Mouse (Mus musculus) embryonic facial prominence, embryonic 10.5 days (tissue): ENCODE data around the gene 4932415D10Rik. TPM values are rescaled to one million over a fixed set of nuclear protein-coding genes. Genes with fewer than 3 reads are reported as not detected.

Experiments used
- DNase-seq: peaks from one replicate; pipeline ENCODE4 v3.0.0-alpha.2; 2017; ENCODE audit warnings: low spot score
- H3K27ac ChIP-seq: fragments of 300-500 bp; sonication (generic); replicated peaks from 2 replicates; pipeline ENCODE4 v1.5.1; 2016; ENCODE audit warnings: mild to moderate bottlenecking
- H3K27me3 ChIP-seq: fragments of 300-500 bp; sonication (generic); replicated peaks from 2 replicates; pipeline ENCODE4 v1.6.1; 2016; ENCODE audit warnings: low read depth, mild to moderate bottlenecking; ENCODE audit not compliant: poor library complexity, severe bottlenecking
- H3K36me3 ChIP-seq: fragments of 300-500 bp; sonication (generic); replicated peaks from 2 replicates; pipeline ENCODE4 v1.6.1; 2016; ENCODE audit warnings: mild to moderate bottlenecking, moderate library complexity
- H3K4me1 ChIP-seq: fragments of 300-500 bp; sonication (generic); 2 replicates; pipeline ENCODE4 v1.6.1; 2016
- H3K4me3 ChIP-seq: fragments of 300-500 bp; sonication (generic); 2 replicates; pipeline ENCODE4 v1.5.1; 2016; ENCODE audit warnings: mild to moderate bottlenecking, moderate library complexity
- H3K9me3 ChIP-seq: fragments of 300-500 bp; sonication (generic); 2 replicates; pipeline ENCODE4 v1.6.1; 2016; ENCODE audit warnings: mild to moderate bottlenecking
- WGBS: fragments of 180-500 bp; shearing (Covaris S2); methylation state at CpG from one replicate; pipeline ENCODE4 v1.1.7; 2016; 5-methylcytosine and 5-hydroxymethylcytosine counted together
- polyA plus RNA-seq: library from polyadenylated mRNA; unstranded; fragments of >200 nt; fragmentation: Nextera tagmentation; extraction: Ambion mirVana; gene quantifications from 2 replicates; pipeline ENCODE4 v1.2.1, GENCODE M21; 2016

The 4932415D10Rik gene
- not detected in 2 replicates for polyA plus RNA-seq

- no peak for DNase-seq
- Histone ChIP-seq H3K9me3 (peaks cover 19% of the 10 kb centered on the region), H3K4me3 (no peak within 1 kb of the TSS), H3K27me3 (no peaks in the 10 kb centered on the region), H3K36me3 (no peaks in the 10 kb centered on the region), H3K27ac (no peak within 1 kb of the TSS), H3K4me1 (no peaks in the 10 kb centered on the region)
- WGBS, result 89% methylated on average over 1 of the region's 1 CpGs
Observed at GRCm38 (mm10) chr10:82316482-82316881, at the start of gene 4932415D10Rik. 4932415D10Rik (minus strand) TSS chr10:82316582.

DNA sequence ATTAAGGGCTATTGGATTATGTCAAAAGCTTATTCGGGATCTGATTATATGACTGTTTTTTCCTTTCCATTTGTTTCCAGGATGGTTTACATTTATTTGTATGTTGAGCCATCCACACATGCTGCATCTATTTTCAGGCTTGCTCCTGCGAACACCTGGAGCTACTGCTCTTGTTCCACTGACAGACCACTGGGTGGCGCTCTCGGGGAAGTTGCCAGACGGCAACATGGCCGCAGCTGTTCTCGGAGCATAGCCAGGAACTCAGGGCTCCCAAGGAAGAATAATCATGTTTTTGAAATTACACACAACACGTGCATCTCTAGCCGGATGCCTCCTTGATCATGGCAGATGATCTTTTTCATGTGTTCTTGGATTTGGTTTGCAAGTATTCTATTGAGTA, 45.5 kb upstream of the 4932415D10Rik start:
- H3K27ac ChIP-seq, result no peak overlapping the region
- WGBS, result 89% methylated on average over 9 of the region's 9 CpGs
- H3K4me1 ChIP-seq, result no peaks in the 10 kb centered on the region
- H3K36me3 ChIP-seq, result peaks cover 39% of the 10 kb centered on the region
- H3K9me3 ChIP-seq, result peaks cover 56% of the 10 kb centered on the region
- no peaks in the 10 kb centered on the region for H3K27me3 ChIP-seq
- no peak for DNase-seq
- H3K4me3 ChIP-seq, result no peak overlapping the region

DNA sequence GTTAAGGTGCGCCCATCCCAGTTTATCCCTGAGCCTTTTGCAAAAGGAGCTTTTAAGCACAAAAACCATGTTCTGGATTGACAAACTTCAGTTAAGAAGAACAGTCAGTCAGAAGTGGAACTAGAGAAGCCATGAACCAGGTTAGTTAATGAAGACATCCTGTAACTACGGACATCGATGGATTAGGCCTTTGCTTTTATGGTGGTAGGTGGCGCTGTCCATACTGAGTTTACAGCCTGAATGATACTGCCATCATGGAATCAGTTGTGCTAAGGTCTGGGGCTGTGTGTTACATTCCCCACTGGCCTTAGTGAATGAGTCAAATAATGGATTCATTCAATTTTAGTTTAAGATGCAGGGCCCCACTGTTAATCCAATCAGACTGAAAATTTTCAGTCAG, 39.0 kb upstream of the 4932415D10Rik start:
- no peak overlapping the region for H3K4me3 ChIP-seq
- H3K27me3 ChIP-seq, result no peaks in the 10 kb centered on the region
- H3K9me3 ChIP-seq, result peaks cover 35% of the 10 kb centered on the region
- H3K4me1 ChIP-seq, result no peaks in the 10 kb centered on the region
- H3K27ac ChIP-seq, result no peak overlapping the region
- peaks cover 26% of the 10 kb centered on the region for H3K36me3 ChIP-seq
- 97% methylated on average over 4 of the region's 4 CpGs for WGBS
- DNase-seq, result no peak

DNA sequence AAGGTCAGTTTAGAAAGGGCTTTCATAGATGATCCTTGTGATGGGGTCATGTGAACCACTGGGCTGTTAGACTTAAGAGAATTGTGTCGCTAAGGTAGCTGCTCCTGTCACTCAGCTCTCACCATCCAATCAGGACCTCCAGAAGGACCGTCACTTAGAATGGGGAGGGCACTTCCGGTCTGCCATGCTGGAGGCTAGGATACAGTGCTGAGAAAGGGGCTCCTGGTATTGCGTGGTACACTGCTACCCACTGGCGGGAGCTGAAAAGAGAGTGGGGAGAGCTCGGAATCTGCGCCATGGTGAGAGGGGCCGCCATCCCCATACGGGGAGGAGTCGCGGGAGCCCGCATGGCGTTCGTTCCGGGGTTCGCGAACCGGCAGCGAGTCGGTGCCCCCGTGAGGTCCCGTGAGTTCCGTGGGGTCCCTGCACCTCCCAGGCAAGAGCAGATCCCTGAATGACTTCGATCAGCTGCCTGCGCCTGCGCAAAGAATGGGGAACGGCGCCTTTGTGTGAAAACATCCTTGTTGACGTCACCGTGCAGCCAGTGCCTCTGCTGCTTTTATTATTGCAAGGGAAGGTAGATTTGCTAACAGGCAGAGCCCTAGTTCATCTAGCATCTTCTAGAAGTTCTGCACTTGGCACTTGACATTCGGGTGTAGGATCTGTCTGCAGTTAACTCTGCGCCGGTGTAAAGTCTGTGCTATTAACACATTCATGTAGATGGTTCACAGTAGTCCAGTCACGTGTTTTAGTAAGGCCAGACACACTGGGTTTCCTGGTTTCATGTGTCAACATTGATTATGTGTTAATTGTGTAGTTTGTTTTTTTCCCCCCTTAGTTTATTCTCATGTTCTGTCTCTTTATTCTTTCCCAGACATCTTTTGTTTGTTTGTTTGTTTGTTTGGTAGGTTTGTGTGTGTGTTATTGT, 38.0 kb upstream of the 4932415D10Rik start, which contains the start of gene Gm4924:
Gm4924 (plus strand) TSS at position 173 of the 928 bp plus-strand sequence.
- peaks cover 23% of the 10 kb centered on the region for H3K36me3 ChIP-seq
- no peaks in the 10 kb centered on the region for H3K4me1 ChIP-seq
- peaks cover 31% of the 10 kb centered on the region for H3K9me3 ChIP-seq
- H3K27ac ChIP-seq, result peak within 1 kb of the TSS; percentile 96
- H3K27me3 ChIP-seq, result no peaks in the 10 kb centered on the region
- H3K4me3 ChIP-seq, result peak within 1 kb of the TSS; percentile 77
- 6% methylated on average over 34 of the region's 34 CpGs for WGBS
- DNase-seq, result peak; percentile 87

- DNase-seq, result no peak
- WGBS, result 81% methylated on average over 5 of the region's 5 CpGs
- Histone ChIP-seq H3K4me3 (no peak overlapping the region), H3K27ac (no peak overlapping the region), H3K4me1 (no peaks in the 10 kb centered on the region), H3K27me3 (no peaks in the 10 kb centered on the region), H3K36me3 (no peaks in the 10 kb centered on the region), H3K9me3 (peaks cover 18% of the 10 kb centered on the region; the same call in 1 of the 2 replicates)
Observed at GRCm38 (mm10) chr10:82329826-82330225, 13.4 kb upstream of the 4932415D10Rik start.

- WGBS, result 72% methylated on average over 3 of the region's 3 CpGs
- no peak for DNase-seq
Observed at GRCm38 (mm10) chr10:82320134-82320533, 3.8 kb upstream of the 4932415D10Rik start.

DNA sequence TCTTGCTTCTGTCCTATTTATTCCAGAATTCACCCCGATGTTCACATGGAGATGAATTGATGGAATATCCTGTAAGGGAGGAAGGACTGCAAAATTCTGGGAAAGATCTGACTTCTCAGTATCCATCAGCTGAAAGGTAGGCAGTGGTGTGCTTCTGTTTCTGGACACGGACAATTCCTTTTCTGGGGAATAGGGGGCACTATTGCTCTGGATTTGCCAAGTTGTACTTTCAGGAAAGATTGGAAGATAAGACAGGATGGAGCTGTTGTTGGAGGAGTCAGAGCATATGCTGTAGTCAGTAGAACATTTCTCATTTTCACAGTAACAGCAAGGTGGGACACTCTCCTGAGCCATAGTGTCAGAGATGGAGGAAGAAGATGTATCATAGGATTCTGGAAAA, 19.9 kb downstream of the 4932415D10Rik start:
- Histone ChIP-seq H3K27me3 (no peaks in the 10 kb centered on the region), H3K9me3 (peaks cover 31% of the 10 kb centered on the region), H3K27ac (no peak overlapping the region), H3K4me3 (no peak overlapping the region), H3K4me1 (no peaks in the 10 kb centered on the region), H3K36me3 (no peaks in the 10 kb centered on the region)
- WGBS, result 59% methylated on average over 2 of the region's 2 CpGs
- DNase-seq, result no peak

More at GRCm38 (mm10) chr10:82320134-82320533, 3.8 kb upstream of the 4932415D10Rik start:
- Histone ChIP-seq H3K36me3 (no peaks in the 10 kb centered on the region), H3K4me3 (no peak overlapping the region), H3K27ac (no peak overlapping the region), H3K9me3 (peaks cover 24% of the 10 kb centered on the region), H3K27me3 (no peaks in the 10 kb centered on the region), H3K4me1 (no peaks in the 10 kb centered on the region)

DNA sequence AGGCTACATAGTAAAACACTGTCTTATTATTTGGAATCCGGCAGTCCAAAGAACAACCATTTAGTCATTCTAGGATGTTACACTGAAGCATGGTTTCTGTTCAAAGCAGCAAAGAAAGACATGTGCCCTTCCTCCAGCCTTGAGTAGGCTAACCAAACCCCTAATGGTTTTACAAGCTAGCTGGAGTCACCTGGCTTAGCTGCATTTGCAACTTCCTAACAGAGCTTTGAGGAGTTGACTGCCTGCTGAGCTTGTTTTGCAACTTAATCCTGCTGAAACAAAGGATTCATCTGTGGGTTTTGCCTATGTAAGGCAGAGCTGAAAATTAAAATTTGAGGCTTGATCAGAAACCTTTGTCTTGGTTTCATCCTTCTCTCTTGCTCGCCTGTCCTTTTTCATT, 59.1 kb downstream of the 4932415D10Rik start:
- Histone ChIP-seq H3K27ac (no peak overlapping the region), H3K4me1 (no peaks in the 10 kb centered on the region), H3K9me3 (peaks cover 13% of the 10 kb centered on the region; the same call in 1 of the 2 replicates), H3K36me3 (no peaks in the 10 kb centered on the region), H3K27me3 (no peaks in the 10 kb centered on the region), H3K4me3 (no peak overlapping the region)
- 87% methylated on average over 2 of the region's 2 CpGs for WGBS
- DNase-seq, result no peak

GRCm38 (mm10) chr10:82245021-82245420, 71.4 kb downstream of the 4932415D10Rik start:
- no peak overlapping the region for H3K4me3 ChIP-seq
- no peak overlapping the region for H3K27ac ChIP-seq
- peaks cover 10% of the 10 kb centered on the region for H3K4me1 ChIP-seq
- DNase-seq, result no peak
- no peaks in the 10 kb centered on the region for H3K36me3 ChIP-seq
- H3K27me3 ChIP-seq, result no peaks in the 10 kb centered on the region
- H3K9me3 ChIP-seq, result no peaks in the 10 kb centered on the region

DNA sequence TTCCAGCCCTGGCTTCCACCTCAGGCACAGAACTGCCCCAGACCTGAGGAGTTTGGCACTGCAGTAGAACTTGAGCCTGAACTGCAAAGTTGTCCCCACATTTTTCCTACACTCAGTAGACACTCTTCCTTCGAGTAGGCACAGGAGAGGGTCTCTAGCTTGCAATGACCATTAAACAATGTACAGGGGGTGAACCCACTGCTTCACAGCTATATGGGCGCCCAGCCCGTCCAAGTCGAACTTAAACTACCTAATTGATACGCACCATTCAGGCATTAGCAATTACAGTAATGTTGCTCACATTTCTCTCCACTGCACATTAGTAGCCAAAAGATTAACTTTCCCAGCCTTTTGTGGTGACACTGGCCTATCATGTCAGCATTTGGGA, 75.0 kb downstream of the 4932415D10Rik start:
- Histone ChIP-seq H3K9me3 (peaks cover 25% of the 10 kb centered on the region), H3K4me3 (peak overlapping the region; percentile 83), H3K36me3 (peaks cover 20% of the 10 kb centered on the region), H3K27me3 (no peaks in the 10 kb centered on the region), H3K4me1 (peaks cover 10% of the 10 kb centered on the region), H3K27ac (peak overlapping the region; percentile 88; the same call in 1 of the 2 replicates)
- DNase-seq, result no peak
- 69% methylated on average over 5 of the region's 5 CpGs for WGBS

GRCm38 (mm10) chr10:82240742-82241400, 75.5 kb downstream of the 4932415D10Rik start, which contains the start of gene Zfp938:
Zfp938 (minus strand) TSS chr10:82241280.
- peaks cover 25% of the 10 kb centered on the region for H3K36me3 ChIP-seq
- peak; percentile 85 for DNase-seq
- peak within 1 kb of the TSS; percentile 88 for H3K27ac ChIP-seq
- H3K27me3 ChIP-seq, result no peaks in the 10 kb centered on the region
- 5% methylated on average over 27 of the region's 27 CpGs for WGBS
- H3K4me1 ChIP-seq, result peaks cover 10% of the 10 kb centered on the region
- H3K4me3 ChIP-seq, result peak within 1 kb of the TSS; percentile 83
- H3K9me3 ChIP-seq, result peaks cover 29% of the 10 kb centered on the region
